Mouse (Mus musculus): Measurements from ENCODE around the gene S100a4.

DNA sequence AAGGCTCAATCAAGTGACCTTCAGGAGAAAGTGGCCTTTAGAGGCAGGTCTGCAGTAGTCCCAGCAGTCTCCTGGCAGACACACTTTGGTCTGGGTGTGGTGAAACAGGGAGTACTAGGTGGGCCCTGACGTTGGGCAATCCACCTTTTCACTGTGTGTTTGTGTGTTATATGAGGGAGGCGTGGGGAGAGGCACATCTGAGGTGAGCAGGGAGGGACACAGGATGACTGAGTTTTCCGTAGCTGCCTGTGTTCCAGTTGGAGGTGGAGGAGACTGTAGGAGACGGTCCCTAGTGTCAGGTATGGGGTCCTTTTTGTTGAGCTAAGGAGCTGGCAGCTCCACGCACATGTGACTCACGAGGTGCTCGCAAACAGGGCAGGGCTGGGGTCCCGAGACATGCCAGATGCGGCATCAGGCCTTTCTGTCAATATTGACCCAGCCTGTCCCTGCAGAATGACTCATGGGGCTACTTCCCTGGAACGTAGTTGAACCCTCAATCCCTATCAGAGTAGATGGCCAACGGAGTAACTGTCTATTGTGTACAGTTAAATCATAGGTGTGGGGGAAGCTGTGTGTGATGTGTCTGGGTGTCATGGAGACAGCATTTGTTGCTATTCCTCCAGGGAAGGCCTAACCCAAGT, 11.2 kb downstream of the S100a4 start:
- TF ChIP-seq TAL1 (IDR thresholded peaks at IDR 0.05; ENCODE audit: low read length): no peak
- TF ChIP-seq GATA1 (IDR thresholded peaks at IDR 0.05; ENCODE audit: low read length): no peak
